ENCODE assay signal across 9 mouse cellular contexts in the genomic region with DNA sequence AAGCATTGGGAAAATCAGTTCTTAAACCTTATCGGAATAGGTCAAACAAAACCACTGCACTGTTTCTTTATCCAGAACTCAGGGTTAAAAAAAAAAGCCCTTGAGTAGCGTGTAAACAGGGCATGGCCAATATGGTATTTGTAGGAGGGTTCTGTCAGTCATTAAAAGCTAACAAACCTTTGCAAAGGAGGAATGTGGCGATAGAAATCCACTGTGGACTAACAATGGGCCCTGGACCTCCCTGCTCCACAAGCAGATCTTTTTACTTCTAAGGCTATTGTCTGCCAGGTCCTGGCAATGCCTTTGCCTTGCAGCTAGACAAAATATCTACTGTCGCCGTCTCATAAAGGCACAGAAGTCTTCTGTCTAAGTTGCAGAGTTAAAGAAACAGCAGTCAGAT.
A peak's percentile ranks its signal among the peaks of the same experiment; 100 is the strongest.
DNase-seq lines count a peak whose midpoint lies in the region; ATAC-seq and TF ChIP-seq lines count a peak whose summit lies in the region.
"Had no signal": no experiment of that assay in that cellular context is flagged by ENCODE, and none has a peak within 500 bp of the region (broad histone marks: within the 10 kb centered on the region; RNA-seq: fewer than 3 reads in every experiment).

No protein-coding gene starts in this region.

- no peak overlapping the region for H3K27ac ChIP-seq in embryonic facial prominence, embryonic 11.5 days (replicated peaks; ENCODE audit: low read depth, low read length)
- H3K27ac ChIP-seq: liver, embryonic 15.5 days had no signal

- WGBS in lung, adult 2 months = 52% methylated on average over 5 of the region's 5 CpGs
- WGBS in embryonic facial prominence, embryonic 11.5 days = 33% methylated on average over 5 of the region's 5 CpGs

- H3K9me3 ChIP-seq in embryonic facial prominence, embryonic 11.5 days (replicated peaks; ENCODE audit: control insufficient read depth, low read length) = no peaks in the 10 kb centered on the region
- H3K9me3 ChIP-seq: liver, embryonic 15.5 days had no signal

- no peak for TF ChIP-seq CTCF in lung, adult 2 months (IDR thresholded peaks at IDR 0.05; ENCODE audit: insufficient read depth, low read length)
- no peak for TF ChIP-seq CTCF in brain, embryonic 14.5 days (IDR thresholded peaks at IDR 0.05; ENCODE audit: borderline replicate concordance, extremely low read depth, insufficient read depth, insufficient read length)

- no peak overlapping the region for H3K4me3 ChIP-seq in lung, adult 2 months (replicated peaks; ENCODE audit: extremely low read depth, low read depth, low read length)
- H3K4me3 ChIP-seq in embryonic facial prominence, embryonic 11.5 days (ENCODE audit: low read depth, low read length) = no peak overlapping the region
- H3K4me3 ChIP-seq: liver, embryonic 15.5 days had no signal

- H3K36me3 ChIP-seq in embryonic facial prominence, embryonic 11.5 days (replicated peaks; ENCODE audit: control insufficient read depth, insufficient read depth, low read depth, low read length) = no peaks in the 10 kb centered on the region
- H3K36me3 ChIP-seq: liver, embryonic 15.5 days had no signal

- ATAC-seq in embryonic facial prominence, embryonic 11.5 days (replicated peaks; ENCODE audit: insufficient number of reproducible peaks, low FRiP score, low TSS enrichment, low read depth) = no peak

- H3K4me2 ChIP-seq in embryonic facial prominence, embryonic 11.5 days (ENCODE audit: low read depth, low read length) = no peak overlapping the region
- H3K4me2 ChIP-seq: liver, embryonic 15.5 days had no signal

- TF ChIP-seq POLR2A in lung, adult 2 months (IDR thresholded peaks at IDR 0.05; ENCODE audit: borderline replicate concordance, extremely low read depth, low read depth, low read length) = no peak
- TF ChIP-seq POLR2A in brain, embryonic 14.5 days (IDR thresholded peaks at IDR 0.05; ENCODE audit: borderline replicate concordance, extremely low read depth, insufficient read depth, insufficient read length, poor library complexity, severe bottlenecking) = no peak

- DNase-seq in lung, adult 2 months = peak; percentile 21
- DNase-seq in lung, postnatal 4 days = no peak
- DNase-seq in brain, embryonic 14.5 days (ENCODE audit: low read depth) = peak; percentile 65
- peak; percentile 47 for DNase-seq in embryonic facial prominence, embryonic 11.5 days (ENCODE audit: low spot score)
- peak; percentile 16 for DNase-seq in lung, postnatal 36 days
- DNase-seq in layer of hippocampus, adult 9-10 months (ENCODE audit: low spot score) = no peak
- no peak for DNase-seq in neural tube, embryonic 10.5 days (ENCODE audit: extremely low spot score, low spot score)
- DNase-seq: kidney, adult 2 months had no signal

- no peaks in the 10 kb centered on the region for H3K27me3 ChIP-seq in embryonic facial prominence, embryonic 11.5 days (ENCODE audit: control insufficient read depth, insufficient read depth, low read length)
- H3K27me3 ChIP-seq: liver, embryonic 15.5 days had no signal

- no peaks in the 10 kb centered on the region; the same call in none of the 2 replicates for H3K4me1 ChIP-seq in lung, adult 2 months (ENCODE audit: control insufficient read depth, insufficient read depth, low read length)
- no peaks in the 10 kb centered on the region; the same call in 1 of the 2 replicates for H3K4me1 ChIP-seq in embryonic facial prominence, embryonic 11.5 days (ENCODE audit: control insufficient read depth, insufficient read depth, low read length)
- H3K4me1 ChIP-seq: liver, embryonic 15.5 days had no signal

- H3K9ac ChIP-seq in embryonic facial prominence, embryonic 11.5 days (replicated peaks; ENCODE audit: low read length) = no peak overlapping the region
- H3K9ac ChIP-seq: liver, embryonic 15.5 days had no signal

Comparison
In these comparisons a context has a peak if more than half of its experiments do, and no peak if none do; other contexts are left out.
1. DNase-seq: peak in lung, adult 2 months (single experiment), brain, embryonic 14.5 days (single experiment), embryonic facial prominence, embryonic 11.5 days (single experiment) and lung, postnatal 36 days (single experiment); none in lung, postnatal 4 days (0 of 2), layer of hippocampus, adult 9-10 months (single experiment) and neural tube, embryonic 10.5 days (single experiment).